Mouse (Mus musculus): Measurements from ENCODE around the gene Tex45. TPM values are rescaled to one million over a fixed set of nuclear protein-coding genes. Genes with fewer than 3 reads are reported as not detected.

Gene Tex45
- polyA plus RNA-seq (2012), result not detected in 2 replicates

- no peak within 1 kb of the TSS for H3K4me3 ChIP-seq (replicated peaks)
- TF ChIP-seq TAL1 (IDR thresholded peaks at IDR 0.05; ENCODE audit: low read length), result no peak
- TF ChIP-seq GATA1 (IDR thresholded peaks at IDR 0.05; ENCODE audit: low read length), result no peak
These were observed at the start of gene Tex45 for GRCm38 (mm10) chr8:3470562-3470961. Tex45 (plus strand) TSS chr8:3470862.

GRCm38 (mm10) chr8:3421507-3421906 lies 49.2 kb upstream of the Tex45 start:
- Histone ChIP-seq H3K9me3 (ENCODE audit: control insufficient read depth, low read length) (no peaks in the 10 kb centered on the region), H3K36me3 (ENCODE audit: control insufficient read depth) (peaks cover 2% of the 10 kb centered on the region; the same call in 1 of the 2 replicates)

More at GRCm38 (mm10) chr8:3470562-3470961, at the start of gene Tex45:
- peaks cover 18% of the 10 kb centered on the region for H3K4me1 ChIP-seq (ENCODE audit: control insufficient read depth)
- peaks cover 2% of the 10 kb centered on the region for H3K27me3 ChIP-seq (ENCODE audit: control insufficient read depth)
- no peaks in the 10 kb centered on the region for H3K9me3 ChIP-seq (ENCODE audit: control insufficient read depth, low read length)
- H3K36me3 ChIP-seq (ENCODE audit: control insufficient read depth), result no peaks in the 10 kb centered on the region

GRCm38 (mm10) chr8:3425217-3425616 lies 45.4 kb upstream of the Tex45 start:
- H3K27me3 ChIP-seq (ENCODE audit: control insufficient read depth), result no peaks in the 10 kb centered on the region
- H3K36me3 ChIP-seq (ENCODE audit: control insufficient read depth), result peaks cover 15% of the 10 kb centered on the region
- H3K4me1 ChIP-seq (ENCODE audit: control insufficient read depth), result no peaks in the 10 kb centered on the region; the same call in 1 of the 2 replicates
- H3K4me3 ChIP-seq (replicated peaks), result no peak overlapping the region
- no peaks in the 10 kb centered on the region for H3K9me3 ChIP-seq (ENCODE audit: control insufficient read depth, low read length)
- TF ChIP-seq GATA1 (IDR thresholded peaks at IDR 0.05; ENCODE audit: low read length) (no peak), TAL1 (IDR thresholded peaks at IDR 0.05; ENCODE audit: low read length) (no peak)

More at GRCm38 (mm10) chr8:3421507-3421906, 49.2 kb upstream of the Tex45 start:
- no peaks in the 10 kb centered on the region for H3K27me3 ChIP-seq (ENCODE audit: control insufficient read depth)
- TF ChIP-seq TAL1 (IDR thresholded peaks at IDR 0.05; ENCODE audit: low read length) (no peak), GATA1 (IDR thresholded peaks at IDR 0.05; ENCODE audit: low read length) (no peak)
- H3K4me3 ChIP-seq (replicated peaks), result no peak overlapping the region
- no peaks in the 10 kb centered on the region; the same call in 1 of the 2 replicates for H3K4me1 ChIP-seq (ENCODE audit: control insufficient read depth)

- Histone ChIP-seq H3K4me3 (replicated peaks) (no peak overlapping the region), H3K36me3 (ENCODE audit: control insufficient read depth) (peaks cover 20% of the 10 kb centered on the region), H3K27me3 (ENCODE audit: control insufficient read depth) (no peaks in the 10 kb centered on the region), H3K9me3 (ENCODE audit: control insufficient read depth, low read length) (no peaks in the 10 kb centered on the region), H3K4me1 (ENCODE audit: control insufficient read depth) (no peaks in the 10 kb centered on the region; the same call in 1 of the 2 replicates)
- no peak for TF ChIP-seq GATA1 (IDR thresholded peaks at IDR 0.05; ENCODE audit: low read length)
- no peak for TF ChIP-seq TAL1 (IDR thresholded peaks at IDR 0.05; ENCODE audit: low read length)
These were observed 44.5 kb upstream of the Tex45 start for GRCm38 (mm10) chr8:3426211-3426610.

GRCm38 (mm10) chr8:3428426-3428825 lies 42.2 kb upstream of the Tex45 start:
- no peaks in the 10 kb centered on the region for H3K27me3 ChIP-seq (ENCODE audit: control insufficient read depth)
- no peak overlapping the region for H3K4me3 ChIP-seq (replicated peaks)
- no peaks in the 10 kb centered on the region for H3K4me1 ChIP-seq (ENCODE audit: control insufficient read depth)
- H3K36me3 ChIP-seq (ENCODE audit: control insufficient read depth), result peaks cover 36% of the 10 kb centered on the region
- no peaks in the 10 kb centered on the region for H3K9me3 ChIP-seq (ENCODE audit: control insufficient read depth, low read length)
- no peak for TF ChIP-seq TAL1 (IDR thresholded peaks at IDR 0.05; ENCODE audit: low read length)
- no peak for TF ChIP-seq GATA1 (IDR thresholded peaks at IDR 0.05; ENCODE audit: low read length)

GRCm38 (mm10) chr8:3429966-3430365 lies 40.7 kb upstream of the Tex45 start:
- peaks cover 44% of the 10 kb centered on the region for H3K36me3 ChIP-seq (ENCODE audit: control insufficient read depth)
- TF ChIP-seq GATA1 (IDR thresholded peaks at IDR 0.05; ENCODE audit: low read length), result no peak
- no peak for TF ChIP-seq TAL1 (IDR thresholded peaks at IDR 0.05; ENCODE audit: low read length)

GRCm38 (mm10) chr8:3431113-3431512 lies 39.5 kb upstream of the Tex45 start:
- H3K4me3 ChIP-seq (replicated peaks), result no peak overlapping the region
- no peak for TF ChIP-seq GATA1 (IDR thresholded peaks at IDR 0.05; ENCODE audit: low read length)
- no peak for TF ChIP-seq TAL1 (IDR thresholded peaks at IDR 0.05; ENCODE audit: low read length)
- no peaks in the 10 kb centered on the region for H3K27me3 ChIP-seq (ENCODE audit: control insufficient read depth)
- peaks cover under 1% of the 10 kb centered on the region; the same call in 1 of the 2 replicates for H3K4me1 ChIP-seq (ENCODE audit: control insufficient read depth)
- peaks cover 51% of the 10 kb centered on the region for H3K36me3 ChIP-seq (ENCODE audit: control insufficient read depth)
- no peaks in the 10 kb centered on the region for H3K9me3 ChIP-seq (ENCODE audit: control insufficient read depth, low read length)

More at GRCm38 (mm10) chr8:3429966-3430365, 40.7 kb upstream of the Tex45 start:
- Histone ChIP-seq H3K4me3 (replicated peaks) (no peak overlapping the region), H3K27me3 (ENCODE audit: control insufficient read depth) (no peaks in the 10 kb centered on the region), H3K4me1 (ENCODE audit: control insufficient read depth) (no peaks in the 10 kb centered on the region), H3K9me3 (ENCODE audit: control insufficient read depth, low read length) (no peaks in the 10 kb centered on the region)

GRCm38 (mm10) chr8:3436492-3436891 lies 34.2 kb upstream of the Tex45 start:
- Histone ChIP-seq H3K4me3 (replicated peaks) (no peak overlapping the region), H3K4me1 (ENCODE audit: control insufficient read depth) (peaks cover 6% of the 10 kb centered on the region), H3K27me3 (ENCODE audit: control insufficient read depth) (no peaks in the 10 kb centered on the region), H3K36me3 (ENCODE audit: control insufficient read depth) (peaks cover 61% of the 10 kb centered on the region), H3K9me3 (ENCODE audit: control insufficient read depth, low read length) (no peaks in the 10 kb centered on the region)
- TF ChIP-seq TAL1 (IDR thresholded peaks at IDR 0.05; ENCODE audit: low read length), result no peak
- no peak for TF ChIP-seq GATA1 (IDR thresholded peaks at IDR 0.05; ENCODE audit: low read length)

- Histone ChIP-seq H3K36me3 (ENCODE audit: control insufficient read depth) (peaks cover 46% of the 10 kb centered on the region), H3K9me3 (ENCODE audit: control insufficient read depth, low read length) (no peaks in the 10 kb centered on the region), H3K4me3 (replicated peaks) (no peak overlapping the region), H3K27me3 (ENCODE audit: control insufficient read depth) (no peaks in the 10 kb centered on the region), H3K4me1 (ENCODE audit: control insufficient read depth) (peaks cover 6% of the 10 kb centered on the region)
- TF ChIP-seq GATA1 (IDR thresholded peaks at IDR 0.05; ENCODE audit: low read length), result no peak
- TF ChIP-seq TAL1 (IDR thresholded peaks at IDR 0.05; ENCODE audit: low read length), result no peak
These were observed 31.2 kb upstream of the Tex45 start for GRCm38 (mm10) chr8:3439510-3439909.

- no peaks in the 10 kb centered on the region for H3K9me3 ChIP-seq (ENCODE audit: control insufficient read depth, low read length)
- TF ChIP-seq TAL1 (IDR thresholded peaks at IDR 0.05; ENCODE audit: low read length) (no peak), GATA1 (IDR thresholded peaks at IDR 0.05; ENCODE audit: low read length) (no peak)
- no peaks in the 10 kb centered on the region for H3K4me1 ChIP-seq (ENCODE audit: control insufficient read depth)
- no peaks in the 10 kb centered on the region for H3K27me3 ChIP-seq (ENCODE audit: control insufficient read depth)
- H3K36me3 ChIP-seq (ENCODE audit: control insufficient read depth), result peaks cover 65% of the 10 kb centered on the region
- H3K4me3 ChIP-seq (replicated peaks), result no peak overlapping the region
These were observed 21.4 kb upstream of the Tex45 start for GRCm38 (mm10) chr8:3449226-3449625.
